Mouse (Mus musculus) cortical plate, adult 2 months (tissue): ENCODE data around the gene Olig1.

Experiments
- CTCF ChIP-seq: fragments of 200-500 bp; IDR thresholded peaks from 2 replicates; pipeline ENCODE4 v1.5.1; 2011; ENCODE audit warnings: mild to moderate bottlenecking, control low read depth, low read length; ENCODE audit not compliant: insufficient read depth; ENCODE audit errors: extremely low read depth
- POLR2A ChIP-seq: fragments of 200-500 bp; IDR thresholded peaks from 2 replicates; pipeline ENCODE4 v1.6.1; 2011; ENCODE audit warnings: mild to moderate bottlenecking, low read length, control low read depth; ENCODE audit not compliant: insufficient read depth; ENCODE audit errors: extremely low read depth

DNA sequence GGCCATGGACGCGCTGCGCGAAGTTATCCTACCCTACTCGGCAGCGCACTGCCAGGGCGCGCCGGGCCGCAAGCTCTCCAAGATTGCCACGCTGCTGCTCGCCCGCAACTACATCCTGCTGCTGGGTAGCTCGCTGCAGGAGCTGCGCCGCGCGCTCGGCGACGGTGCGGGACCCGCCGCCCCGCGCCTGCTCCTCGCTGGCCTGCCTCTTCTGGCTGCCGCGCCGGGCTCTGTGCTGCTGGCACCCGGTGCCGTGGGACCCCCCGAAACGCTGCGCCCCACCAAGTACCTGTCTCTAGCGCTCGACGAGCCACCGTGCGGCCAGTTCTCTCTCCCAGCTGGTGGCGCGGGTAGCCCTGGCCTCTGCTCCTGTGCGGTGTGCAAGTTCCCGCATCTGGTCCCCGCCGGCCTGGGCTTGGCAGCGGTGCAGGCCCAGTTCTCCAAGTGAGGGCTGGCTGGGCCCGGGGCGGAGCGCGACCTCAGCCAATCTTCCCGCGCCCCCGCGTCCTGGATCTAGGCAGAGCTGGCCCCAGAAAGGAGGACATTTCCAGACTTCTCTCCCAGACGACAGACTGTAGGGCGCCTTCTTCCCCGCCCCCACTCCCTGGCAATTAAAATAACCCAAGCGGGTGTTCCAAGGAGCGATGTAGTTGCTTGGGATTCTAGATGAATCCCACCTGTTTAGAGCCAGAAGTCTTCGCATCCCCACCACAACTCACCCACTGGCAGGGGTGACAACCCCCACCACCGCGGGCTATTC is 820 bp downstream of the Olig1 start:
- TF ChIP-seq POLR2A (no peak), CTCF (no peak)
